Mouse (Mus musculus) embryonic fibroblast, embryonic 13.5 days (primary cell): ENCODE data around the gene Tep1.

Experiments
- CTCF ChIP-seq: IDR thresholded peaks from 2 replicates; pipeline ENCODE4 v1.5.1; 2011; ENCODE audit warnings: mild to moderate bottlenecking, control low read depth, low read length, moderate library complexity, borderline replicate concordance; ENCODE audit not compliant: insufficient read depth
- POLR2A ChIP-seq: IDR thresholded peaks from 2 replicates; pipeline ENCODE4 v1.6.1; 2011; ENCODE audit warnings: low read depth, mild to moderate bottlenecking, control low read depth, low read length, moderate library complexity

DNA sequence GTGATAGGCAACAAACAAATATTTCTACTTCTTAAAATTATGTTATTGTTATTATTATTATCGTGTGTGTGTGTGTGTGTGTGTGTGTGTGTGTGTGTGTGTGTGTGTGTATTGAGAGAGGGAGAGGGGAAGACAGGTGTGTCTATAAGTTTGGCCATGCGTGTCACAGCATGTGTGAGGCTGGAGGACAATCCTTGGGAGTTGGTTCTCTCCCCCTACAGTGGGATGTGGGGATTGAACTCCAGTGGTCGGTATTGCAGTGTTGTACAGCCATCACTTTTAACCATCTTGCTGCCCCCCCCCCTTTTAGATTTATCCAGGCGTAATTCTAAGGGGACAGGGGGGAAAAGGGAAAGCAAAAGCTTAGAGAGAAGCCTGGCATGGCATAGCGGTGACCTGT, 1.7 kb downstream of the Tep1 start:
- TF ChIP-seq CTCF (no peak), POLR2A (no peak)
